Mouse (Mus musculus) small intestine, adult 2 months (tissue): ENCODE data around the gene Hist1h1a. TPM values are rescaled to one million over a fixed set of nuclear protein-coding genes. Genes with fewer than 3 reads are reported as not detected.
"Not testable (repeated sequence)": the region's sequence is repeated elsewhere in the genome, so short reads cannot be mapped to it uniquely, and the experiment has no call there.

Source experiments
- H3K27ac ChIP-seq: fragments of 200-500 bp; 2 replicates; pipeline ENCODE4 v1.5.1; 2012; ENCODE audit warnings: low read depth, low read length, control low read depth, inconsistent platforms; ENCODE audit not compliant: insufficient read depth
- H3K27me3 ChIP-seq: fragments of 200-500 bp; 2 replicates; pipeline ENCODE4 v1.6.1; 2012; ENCODE audit warnings: mild to moderate bottlenecking, moderate library complexity, low read length, inconsistent platforms; ENCODE audit not compliant: control insufficient read depth, insufficient read depth
- H3K36me3 ChIP-seq: fragments of 200-500 bp; 2 replicates; pipeline ENCODE4 v1.6.1; 2012; ENCODE audit warnings: mild to moderate bottlenecking, low read length, control low read depth, inconsistent platforms; ENCODE audit not compliant: control insufficient read depth, insufficient read depth
- H3K4me1 ChIP-seq: fragments of 200-500 bp; 2 replicates; pipeline ENCODE4 v1.6.1; 2012; ENCODE audit warnings: low read length, inconsistent platforms, mixed read lengths; ENCODE audit not compliant: control insufficient read depth, insufficient read depth, insufficient read length
- H3K4me3 ChIP-seq: fragments of 200-500 bp; 2 replicates; pipeline ENCODE4 v1.5.1; 2012; ENCODE audit warnings: low read depth, mild to moderate bottlenecking, control low read depth, inconsistent platforms, low read length, moderate library complexity
- CTCF ChIP-seq: fragments of 200-500 bp; IDR thresholded peaks from 2 replicates; pipeline ENCODE4 v1.5.1; 2012; ENCODE audit warnings: low read depth, mild to moderate bottlenecking, control low read depth, inconsistent platforms, low read length, moderate library complexity, mixed read lengths; ENCODE audit not compliant: insufficient replicate concordance, insufficient read length; ENCODE audit errors: extremely low read depth
- POLR2A ChIP-seq: fragments of 200-500 bp; IDR thresholded peaks from 2 replicates; pipeline ENCODE4 v1.6.1; 2012; ENCODE audit warnings: low read depth, mild to moderate bottlenecking, control low read depth, inconsistent platforms, low read length, moderate library complexity
- WGBS: fragments of 180-500 bp; shearing (Covaris S2); methylation state at CpG from one replicate; pipeline ENCODE4 v1.1.7; 2018; 5-methylcytosine and 5-hydroxymethylcytosine counted together
- polyA plus RNA-seq: library from polyadenylated mRNA; depleted of rRNA; stranded (reverse); fragments of >200 nt; gene quantifications from 2 replicates; pipeline ENCODE4 v1.2.3, GENCODE M21; 2012

Hist1h1a gene
- polyA plus RNA-seq, 1 experiment, result 0.95 TPM

GRCm38 (mm10) chr13:23760972-23761864, 2.2 kb upstream of the Hist1h1a start, which contains the start of gene Hist1h4a:
Gene Hist1h4a, minus strand, starts transcription at chr13:23761230.
- no peaks in the 10 kb centered on the region for H3K36me3 ChIP-seq

DNA sequence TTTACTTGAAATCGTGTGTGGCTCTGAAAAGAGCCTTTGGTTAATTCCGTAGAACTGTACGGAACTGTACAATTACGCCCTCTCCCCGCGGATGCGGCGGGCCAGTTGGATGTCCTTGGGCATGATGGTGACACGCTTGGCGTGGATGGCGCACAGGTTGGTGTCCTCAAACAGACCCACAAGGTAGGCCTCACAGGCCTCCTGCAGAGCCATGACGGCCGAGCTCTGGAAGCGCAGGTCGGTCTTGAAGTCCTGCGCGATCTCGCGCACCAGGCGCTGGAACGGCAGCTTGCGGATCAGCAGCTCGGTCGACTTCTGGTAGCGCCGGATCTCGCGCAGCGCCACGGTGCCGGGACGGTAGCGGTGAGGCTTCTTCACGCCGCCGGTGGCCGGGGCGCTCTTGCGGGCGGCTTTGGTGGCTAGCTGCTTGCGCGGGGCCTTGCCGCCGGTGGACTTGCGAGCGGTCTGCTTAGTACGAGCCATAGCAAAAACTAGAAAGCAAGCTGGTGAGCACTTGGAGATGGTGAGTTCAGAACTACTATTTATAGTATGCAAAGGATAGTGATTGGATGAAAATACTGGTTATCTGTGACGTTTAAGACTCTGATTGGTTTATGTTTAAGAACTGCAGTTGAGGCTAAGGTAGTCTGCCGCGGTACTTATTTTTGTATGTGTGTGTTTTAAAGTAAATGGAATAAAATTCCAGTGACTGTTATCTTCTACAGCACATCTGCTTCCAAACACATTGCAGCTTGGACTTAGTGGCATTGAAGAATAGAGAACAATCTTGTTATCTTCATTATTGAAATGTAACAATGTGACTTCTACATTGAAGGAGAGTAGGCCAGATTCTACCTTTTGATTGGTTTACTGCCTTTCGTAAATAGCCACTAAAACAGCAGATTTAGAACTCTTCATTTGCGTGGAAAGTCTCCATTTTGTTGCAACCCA, 1.3 kb upstream of the Hist1h1a start, which contains the start of gene Hist1h3a:
Hist1h3a (minus strand) TSS at position 516 of the 951 bp plus-strand sequence.
- H3K27me3 ChIP-seq, H3K36me3 ChIP-seq: not testable (repeated sequence)
- TF ChIP-seq POLR2A, result peak; percentile 55; the same call in 1 of the 2 replicates
- Histone ChIP-seq H3K27ac (peak within 1 kb of the TSS; percentile 90), H3K4me3 (peak within 1 kb of the TSS; percentile 71), H3K4me1 (peaks cover 18% of the 10 kb centered on the region)
- WGBS, result under 1% methylated on average over 29 of the region's 52 CpGs

More at GRCm38 (mm10) chr13:23760972-23761864, 2.2 kb upstream of the Hist1h1a start, which contains the start of gene Hist1h4a:
- Histone ChIP-seq H3K27ac (peak within 1 kb of the TSS; percentile 90), H3K4me3 (peak within 1 kb of the TSS; percentile 71), H3K4me1 (peaks cover 14% of the 10 kb centered on the region), H3K27me3 (no peaks in the 10 kb centered on the region)
- TF ChIP-seq POLR2A (peak; percentile 44), CTCF (no peak)
- under 1% methylated on average over 70 of the region's 72 CpGs for WGBS

GRCm38 (mm10) chr13:23763242-23763585, 252 bp upstream of the Hist1h1a start:
- Histone ChIP-seq H3K4me1 (peaks cover 16% of the 10 kb centered on the region), H3K4me3 (peak overlapping the region; percentile 71), H3K36me3 (no peaks in the 10 kb centered on the region), H3K27ac (peak overlapping the region; percentile 82), H3K27me3 (no peaks in the 10 kb centered on the region)
- WGBS, result 1% methylated on average over 10 of the region's 10 CpGs
- no peak for TF ChIP-seq POLR2A
- TF ChIP-seq CTCF, result no peak

GRCm38 (mm10) chr13:23764324-23765171, 1.1 kb downstream of the Hist1h1a start:
- WGBS, result 55% methylated on average over 12 of the region's 12 CpGs
- H3K27ac ChIP-seq, result no peak overlapping the region
- no peaks in the 10 kb centered on the region for H3K27me3 ChIP-seq
- H3K4me3 ChIP-seq, result peak overlapping the region; percentile 71
- no peaks in the 10 kb centered on the region for H3K36me3 ChIP-seq
- H3K4me1 ChIP-seq, result peaks cover 16% of the 10 kb centered on the region
- TF ChIP-seq CTCF (no peak), POLR2A (no peak)

GRCm38 (mm10) chr13:23765172-23765513, 1.7 kb downstream of the Hist1h1a start:
- 74% methylated on average over 1 of the region's 1 CpGs for WGBS

DNA sequence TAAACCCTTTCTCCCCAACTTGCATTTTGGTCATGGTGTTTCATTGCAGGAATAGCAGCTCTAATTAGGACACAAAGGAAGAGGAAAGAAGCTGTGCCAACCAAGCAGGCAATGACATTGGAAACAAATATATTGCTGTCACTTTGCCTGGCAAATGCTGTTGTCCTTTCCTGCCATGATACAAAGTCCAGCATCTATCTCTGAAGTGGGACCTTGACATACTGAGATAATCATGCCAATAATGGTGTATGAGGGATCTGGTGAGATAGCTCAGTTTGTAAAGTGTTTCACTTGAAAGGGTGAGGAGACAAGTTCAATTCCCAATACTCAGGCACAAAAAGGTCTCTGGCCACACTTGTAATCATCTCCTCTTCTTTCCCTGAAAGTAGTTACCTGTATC, 3.3 kb downstream of the Hist1h1a start:
- TF ChIP-seq CTCF (no peak), POLR2A (no peak)
- peak overlapping the region; percentile 66 for H3K27ac ChIP-seq
- no peak overlapping the region for H3K4me3 ChIP-seq
- H3K27me3 ChIP-seq, result no peaks in the 10 kb centered on the region
- no peaks in the 10 kb centered on the region for H3K36me3 ChIP-seq
- peaks cover 12% of the 10 kb centered on the region for H3K4me1 ChIP-seq

More at GRCm38 (mm10) chr13:23765172-23765513, 1.7 kb downstream of the Hist1h1a start:
- H3K4me3 ChIP-seq, result no peak overlapping the region
- no peaks in the 10 kb centered on the region for H3K36me3 ChIP-seq
- H3K27me3 ChIP-seq, result no peaks in the 10 kb centered on the region
- no peak for TF ChIP-seq POLR2A
- TF ChIP-seq CTCF, result no peak
- no peak overlapping the region for H3K27ac ChIP-seq
- H3K4me1 ChIP-seq, result peaks cover 12% of the 10 kb centered on the region
